Mouse (Mus musculus) embryonic fibroblast, embryonic 13.5 days (primary cell): ENCODE measurements at regions not wholly inside any gene's neighbourhood (a gene's known extent, or its start where the extent isn't known, plus 50 kb on each side); places are given as distances from the start of the nearest gene placed in this dataset.

ENCODE experiments used
- CTCF ChIP-seq: IDR thresholded peaks from 2 replicates; pipeline ENCODE4 v1.5.1; 2011; ENCODE audit warnings: mild to moderate bottlenecking, control low read depth, low read length, moderate library complexity, borderline replicate concordance; ENCODE audit not compliant: insufficient read depth
- POLR2A ChIP-seq: IDR thresholded peaks from 2 replicates; pipeline ENCODE4 v1.6.1; 2011; ENCODE audit warnings: low read depth, mild to moderate bottlenecking, control low read depth, low read length, moderate library complexity

- TF ChIP-seq CTCF (no peak), POLR2A (no peak)
Observed at GRCm38 (mm10) chr9:52748366-52748765, 68.8 kb upstream of the AI593442 start.
